ENCODE assay signal across 8 mouse cellular contexts in the genomic region with DNA sequence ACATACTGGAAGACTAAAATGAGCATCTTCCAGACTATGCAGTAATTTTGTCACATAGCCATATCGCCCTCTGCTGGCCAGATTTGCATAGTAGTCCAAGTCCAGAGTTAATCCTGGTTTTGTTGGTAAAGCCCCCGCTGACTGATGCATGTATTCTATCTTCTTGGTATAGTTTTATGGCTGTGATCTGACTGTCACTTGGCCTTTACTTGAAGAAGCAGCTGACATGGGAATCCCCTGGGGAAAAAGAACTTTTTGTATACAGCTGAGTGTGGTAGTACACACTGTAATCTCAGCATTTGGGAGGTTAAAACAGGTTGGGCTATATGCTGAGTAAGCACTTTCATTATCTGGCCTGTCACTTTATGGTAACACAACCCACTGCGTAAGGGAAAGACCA. TPM values are rescaled to one million over a fixed set of nuclear protein-coding genes. Genes with fewer than 3 reads are reported as not detected.
DNase-seq lines count a peak whose midpoint lies in the region; ATAC-seq and TF ChIP-seq lines count a peak whose summit lies in the region.
"Had no signal": no experiment of that assay in that cellular context is flagged by ENCODE, and none has a peak within 500 bp of the region (broad histone marks: within the 10 kb centered on the region; RNA-seq: fewer than 3 reads in every experiment).

No protein-coding gene starts in this region.

- no peak overlapping the region for H3K27ac ChIP-seq in cerebellum, adult 2 months (ENCODE audit: insufficient read depth, low read length)
- H3K27ac ChIP-seq: limb, embryonic 15.5 days had no signal

- DNase-seq in R1 (ENCODE audit: low read depth, low spot score) = peak; percentile 70
- peak; percentile 60 to 74 for DNase-seq in cerebellum, adult 2 months
- peak; percentile 51 to 82 for DNase-seq in frontal cortex, postnatal 14 days (ENCODE audit: low spot score in 2 of 2)
- DNase-seq in hindlimb bud, embryonic 11.5 days (ENCODE audit: extremely low spot score, low read depth, low spot score) = peak; percentile 50
- DNase-seq in left cerebral cortex, adult 18-20 months (ENCODE audit: low spot score in 2 of 2) = peak; percentile 77 to 90
- peak; percentile 92 for DNase-seq in right cerebral cortex, postnatal 4 days

- no peaks in the 10 kb centered on the region for H3K4me1 ChIP-seq in cerebellum, adult 2 months (ENCODE audit: control insufficient read depth, insufficient read depth, low read length)
- H3K4me1 ChIP-seq: limb, embryonic 15.5 days had no signal

- peak; percentile 39; the same call in 1 of the 2 replicates for TF ChIP-seq CTCF in cerebellum, adult 2 months (IDR thresholded peaks at IDR 0.05; ENCODE audit: borderline replicate concordance, insufficient read depth, low read depth, low read length)

- peak; percentile 76 for ATAC-seq in megakaryocyte progenitor cell, adult 5-6 weeks (replicated peaks; ENCODE audit: poor library complexity)

- no peak overlapping the region for H3K4me3 ChIP-seq in cerebellum, adult 2 months (replicated peaks; ENCODE audit: insufficient read depth, low read depth, low read length)
- H3K4me3 ChIP-seq: limb, embryonic 15.5 days had no signal

- H3K27me3 ChIP-seq in cerebellum, adult 2 months (ENCODE audit: control insufficient read depth, insufficient read depth, low read length) = no peaks in the 10 kb centered on the region
- H3K27me3 ChIP-seq: limb, embryonic 15.5 days had no signal

- 18% methylated on average over 3 of the region's 3 CpGs for WGBS in cerebellum, adult 2 months

- TF ChIP-seq POLR2A in cerebellum, adult 2 months (IDR thresholded peaks at IDR 0.05; ENCODE audit: borderline replicate concordance, insufficient read depth, low read length) = no peak

RNA-seq across cellular contexts. Expression of a gene that starts 5.6 kb away (rescaled TPM):
- polyA plus RNA-seq in cerebellum, adult 2 months (2012; rRNA removed) = 115 and 118 TPM in 2 replicates
- total RNA-seq in left cerebral cortex, adult 18-20 months (2021) = 100 to 1,000 TPM; 176 to 177 TPM
- 2.0 and 2.2 TPM in 2 replicates for total RNA-seq in megakaryocyte progenitor cell, adult 5-6 weeks (2015)
- 1.4 and 1.6 TPM in 2 replicates for total RNA-seq in megakaryocyte progenitor cell, adult 5-6 weeks (2017)

RNA-seq across cellular contexts. Expression of a gene that starts 49.5 kb away (rescaled TPM):
- 96.6 and 97.0 TPM in 2 replicates for polyA plus RNA-seq in cerebellum, adult 2 months (2012; rRNA removed)
- total RNA-seq in left cerebral cortex, adult 18-20 months (2021) = 100 to 1,000 TPM; 133 to 139 TPM
- total RNA-seq in megakaryocyte progenitor cell, adult 5-6 weeks (2015) = 93.9 and 100 TPM in 2 replicates
- 89.1 and 113 TPM in 2 replicates for total RNA-seq in megakaryocyte progenitor cell, adult 5-6 weeks (2017)

Comparison
In these comparisons a context has a peak if more than half of its experiments do, and no peak if none do; other contexts are left out.
1. RNA of a gene that starts 5.6 kb away (total RNA-seq): 176 to 177 TPM in left cerebral cortex, adult 18-20 months; 1.4 to 2.2 TPM in megakaryocyte progenitor cell, adult 5-6 weeks; every median in the first group is over 10 times any median in the second.
2. Peak in every context shown above with its lines, with median percentiles within 50 percentile points of each other: DNase-seq.